Mouse (Mus musculus) thymus, postnatal 25 days (tissue): ENCODE measurements at regions not wholly inside any gene's neighbourhood (a gene's known extent, or its start where the extent isn't known, plus 50 kb on each side); places are given as distances from the start of the nearest gene placed in this dataset.

Experiments used
- DNase-seq: peaks from one replicate; pipeline ENCODE4 v3.0.0; 2022

- no peak for DNase-seq
These were observed 53.0 kb downstream of the Gadd45g start for GRCm38 (mm10) chr13:51899319-51900042.

- no peak for DNase-seq
These were observed 53.6 kb downstream of the Gadd45g start for GRCm38 (mm10) chr13:51900043-51900440.

DNA sequence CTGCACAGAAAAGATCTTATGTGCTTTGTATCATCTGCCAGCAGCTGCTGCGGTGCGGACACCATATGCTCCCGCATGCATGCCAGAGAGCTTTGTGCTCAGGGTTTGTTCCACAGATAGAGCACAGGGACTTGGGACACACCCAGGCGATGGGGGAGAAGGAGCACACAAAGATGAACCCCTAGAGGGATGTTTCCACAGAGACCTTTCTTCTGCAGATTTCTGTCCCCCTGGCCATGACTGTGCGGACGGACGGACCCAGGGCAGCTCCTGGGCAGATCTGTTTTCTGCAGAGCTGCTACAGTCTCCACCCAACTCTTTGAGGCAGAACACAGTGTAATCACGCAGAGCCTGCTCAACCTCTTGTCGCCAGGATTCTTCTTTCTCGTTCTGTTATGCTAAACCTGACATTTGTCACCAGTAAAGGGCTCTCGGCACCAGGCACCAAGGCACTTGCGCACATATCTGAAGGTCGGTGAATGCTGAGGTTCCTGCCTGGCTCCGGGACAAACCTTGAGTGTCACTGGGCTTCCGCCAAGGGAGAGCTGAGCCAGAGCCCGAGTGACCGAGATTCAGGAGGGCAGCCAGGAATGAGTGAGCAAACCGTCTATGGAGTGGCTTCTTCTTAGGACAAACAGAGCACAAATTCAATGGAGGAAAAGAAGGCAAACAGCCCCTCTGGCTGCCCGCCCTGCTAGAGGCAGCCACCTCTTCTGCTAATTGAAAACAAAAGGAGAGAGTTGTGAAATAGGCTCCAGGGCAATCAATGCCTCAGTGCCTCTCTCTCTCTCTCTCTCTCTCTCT is 56.2 kb downstream of the Gadd45g start:
- DNase-seq = no peak

DNA sequence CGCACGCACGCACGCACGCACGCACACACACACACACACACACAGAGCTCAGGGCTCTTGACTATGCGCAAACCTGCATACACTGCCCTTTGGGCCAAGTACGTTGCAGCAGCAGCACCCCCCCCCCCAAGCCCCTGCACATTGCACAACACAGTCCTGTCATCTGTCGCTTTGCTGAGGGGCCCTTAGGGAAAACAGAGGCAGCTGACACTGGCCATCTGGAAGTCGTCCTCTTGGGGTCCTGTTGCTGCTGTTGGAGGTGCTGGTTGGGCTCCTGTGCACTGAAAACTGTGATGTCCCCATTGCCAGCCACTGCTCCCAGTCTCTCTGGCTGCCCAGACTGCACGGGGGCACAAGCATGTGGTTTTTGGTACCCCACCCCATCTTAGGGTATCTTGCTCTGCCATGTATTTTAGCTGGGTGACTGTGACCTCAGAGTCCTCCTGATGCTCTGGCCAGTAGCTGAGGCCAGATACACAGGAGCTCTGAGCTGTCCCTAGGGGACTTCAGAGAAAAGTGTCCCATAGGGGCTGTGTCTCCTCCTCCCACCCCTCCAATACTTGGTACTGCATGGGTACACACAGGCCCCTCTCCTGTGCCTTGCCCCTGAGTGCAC is 57.0 kb downstream of the Gadd45g start:
- DNase-seq = no peak

GRCm38 (mm10) chr13:51905270-51905669 is 58.8 kb downstream of the Gadd45g start:
- DNase-seq = no peak

DNA sequence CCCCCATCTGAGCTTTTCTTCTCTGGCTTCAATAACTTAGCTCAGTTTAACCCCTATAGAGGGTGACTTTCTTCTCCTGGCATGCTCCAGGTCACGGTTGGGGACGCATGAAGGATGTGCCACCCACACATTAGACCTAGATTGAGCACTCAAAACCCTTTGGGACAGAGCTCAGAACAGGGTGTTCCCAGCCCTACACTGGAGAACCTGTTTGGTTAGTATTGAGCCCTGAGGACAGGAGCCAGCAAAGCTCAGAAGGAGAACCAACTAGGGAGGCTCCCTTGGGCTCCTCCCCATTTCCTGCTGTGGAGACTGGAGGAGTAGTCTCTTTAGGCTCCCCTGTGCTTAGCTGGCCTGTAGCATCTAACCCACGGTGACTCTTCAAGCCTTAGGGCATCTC is 59.6 kb downstream of the Gadd45g start:
- no peak for DNase-seq

GRCm38 (mm10) chr13:51908514-51908913 is 62.0 kb downstream of the Gadd45g start:
- DNase-seq = no peak

DNA sequence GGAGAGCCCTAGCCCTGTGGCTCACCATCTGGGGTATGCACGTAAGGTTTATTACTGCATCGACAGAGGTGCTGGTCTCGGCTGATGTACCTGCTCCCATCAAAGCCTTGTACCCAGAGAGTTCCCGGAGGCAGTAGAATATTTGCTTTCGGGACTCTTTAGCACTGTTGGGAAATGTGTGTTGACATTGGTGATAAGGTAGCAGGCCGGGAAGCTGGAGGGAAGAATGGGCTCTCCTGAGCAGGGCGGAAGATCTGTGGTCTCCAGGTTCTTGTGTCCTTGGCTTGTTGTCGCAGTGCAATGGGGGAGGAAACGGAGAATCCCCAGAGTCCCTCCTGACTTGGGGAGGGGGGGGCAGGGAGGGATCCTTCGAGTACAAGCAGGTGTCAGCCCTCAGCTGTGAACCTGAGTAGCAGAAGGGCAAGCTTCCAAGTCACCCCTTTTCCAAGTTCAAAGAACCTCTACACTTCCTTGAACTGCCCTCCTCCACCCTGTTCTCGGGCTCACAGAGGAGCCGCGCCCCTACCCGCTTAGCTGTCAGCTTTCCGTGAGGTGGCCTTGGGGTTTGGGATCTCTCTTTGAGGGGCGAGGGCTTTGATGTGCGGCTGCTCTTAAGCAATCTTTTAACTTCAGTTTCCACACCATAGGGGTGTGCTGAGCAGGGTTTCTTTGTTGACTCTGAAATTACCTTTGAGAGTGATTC is 65.0 kb downstream of the Gadd45g start:
- DNase-seq = peak; percentile 59

- DNase-seq = no peak
These were observed 66.0 kb downstream of the Gadd45g start for GRCm38 (mm10) chr13:51912477-51912876.

GRCm38 (mm10) chr13:51912994-51913393 is 66.5 kb downstream of the Gadd45g start:
- no peak for DNase-seq

DNA sequence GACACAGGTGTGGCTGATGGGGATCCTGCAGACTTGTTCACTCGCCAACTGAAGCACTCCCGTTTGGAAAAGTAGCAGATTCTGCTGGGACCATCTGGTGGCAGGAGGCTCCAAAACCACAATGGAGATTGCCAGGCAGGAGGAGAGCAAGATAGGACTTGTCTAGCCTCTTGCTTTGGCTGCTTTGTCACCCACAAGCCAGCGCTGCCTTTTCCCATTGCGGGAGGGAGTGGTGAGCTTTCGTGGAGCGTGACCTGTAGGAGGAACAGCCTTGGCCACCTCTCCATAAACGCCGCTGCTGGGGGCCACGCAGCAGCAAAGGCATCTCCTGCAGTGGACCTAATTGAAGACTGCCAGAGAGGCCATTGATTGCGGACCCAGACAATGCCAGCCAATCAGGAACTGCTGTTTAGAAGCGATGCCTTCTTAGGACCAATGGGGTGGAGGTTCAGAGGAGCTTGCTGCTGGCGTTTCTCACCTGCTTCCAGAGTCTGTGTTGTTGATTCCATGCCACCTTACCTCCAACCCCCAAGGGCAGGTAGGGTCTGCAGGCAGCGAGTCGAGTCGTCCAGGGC is 70.3 kb downstream of the Gadd45g start:
- DNase-seq = no peak

DNA sequence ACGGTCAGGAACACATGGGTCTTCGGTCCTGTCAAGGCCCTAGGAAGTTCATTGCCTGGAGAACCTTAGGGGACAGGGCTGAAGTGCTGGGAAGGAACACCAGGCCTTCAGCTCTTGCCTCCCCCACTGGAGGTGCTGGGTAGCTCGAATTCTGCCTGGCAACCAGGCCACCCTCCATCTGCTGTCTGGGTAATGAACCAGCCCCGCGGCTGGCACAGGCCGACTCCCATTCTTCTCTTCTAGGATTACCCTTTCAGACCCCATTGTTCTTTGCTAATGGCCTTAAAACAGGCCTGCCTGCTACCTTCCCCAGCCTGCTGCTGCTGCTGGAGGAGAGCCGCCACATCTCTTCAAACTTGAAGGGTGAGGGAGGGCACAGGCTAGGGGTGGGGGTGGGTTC is 71.2 kb downstream of the Gadd45g start:
- DNase-seq = no peak

GRCm38 (mm10) chr13:51918108-51918507 is 71.6 kb downstream of the Gadd45g start:
- no peak for DNase-seq

GRCm38 (mm10) chr13:51918781-51919170 is 72.3 kb downstream of the Gadd45g start:
- no peak for DNase-seq

DNA sequence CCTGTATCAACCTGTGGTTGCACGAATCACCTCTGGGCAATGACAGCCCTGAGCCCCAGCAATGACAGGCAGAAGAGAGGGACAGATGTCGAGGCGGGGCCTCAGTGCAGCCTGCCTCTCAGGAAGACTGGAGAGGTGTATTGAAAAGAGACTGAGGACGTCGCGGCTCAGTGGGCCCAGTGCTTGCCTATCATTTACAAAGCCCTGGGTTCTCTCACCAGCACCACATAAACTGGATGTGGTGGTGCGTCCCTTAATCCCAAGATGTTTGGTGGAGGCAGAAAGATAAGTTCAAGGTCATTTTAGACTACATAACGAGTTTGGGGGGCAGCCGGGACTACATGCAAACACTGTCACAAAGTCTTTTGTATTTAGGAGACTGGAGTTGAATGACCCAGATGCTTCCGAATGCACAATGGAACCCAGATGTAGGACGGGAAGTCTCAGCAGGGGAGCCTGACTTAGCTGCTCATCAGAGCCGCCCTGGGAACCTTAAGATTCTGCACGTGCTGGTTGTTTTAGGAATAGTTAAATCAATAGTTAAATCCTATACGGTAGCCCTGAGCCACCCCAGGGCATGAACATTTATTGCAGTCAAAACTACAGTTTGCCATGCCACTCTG is 72.8 kb downstream of the Gadd45g start:
- DNase-seq = no peak

DNA sequence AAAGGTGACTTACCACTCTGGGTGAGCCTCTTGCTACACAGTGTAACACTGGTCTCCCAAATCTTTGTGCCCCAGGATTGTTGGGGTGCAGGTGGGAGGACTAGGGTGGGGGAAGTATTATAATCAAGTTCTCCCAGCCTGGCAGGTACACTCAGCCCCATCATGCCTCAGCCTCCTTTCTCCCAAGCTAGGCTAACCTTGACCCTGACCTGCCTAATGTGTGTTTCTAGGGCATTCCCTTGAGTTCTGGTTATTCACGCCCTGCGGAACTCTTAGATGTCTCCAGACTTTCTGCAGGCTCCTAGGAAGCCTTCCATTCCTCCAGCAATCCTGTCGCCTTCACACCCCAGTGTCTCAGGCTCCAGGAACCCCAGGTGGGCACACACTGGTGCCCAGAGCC is 73.5 kb downstream of the Gadd45g start:
- DNase-seq = no peak

- no peak for DNase-seq
These were observed 74.3 kb downstream of the Gadd45g start for GRCm38 (mm10) chr13:51920511-51921351.

DNA sequence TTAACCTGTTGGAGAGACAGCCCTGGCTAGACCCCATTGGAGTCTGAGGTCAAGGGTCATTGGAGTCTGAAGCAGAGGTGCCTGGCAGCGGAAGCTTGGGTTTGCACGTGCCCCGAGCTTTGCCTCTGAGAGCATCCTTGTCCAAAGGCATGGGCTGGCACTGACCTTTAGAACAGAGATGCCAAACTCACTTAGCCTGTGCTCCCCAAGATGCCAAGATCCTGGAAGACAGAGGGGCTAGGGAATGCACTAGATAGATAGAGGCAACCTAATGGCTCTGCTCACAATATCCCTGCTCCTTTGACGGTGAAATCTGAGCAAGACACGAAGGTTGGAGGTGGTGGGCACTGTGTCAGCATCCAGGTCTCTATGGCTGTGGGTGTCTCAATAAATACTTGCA is 75.1 kb downstream of the Gadd45g start:
- DNase-seq = no peak

DNA sequence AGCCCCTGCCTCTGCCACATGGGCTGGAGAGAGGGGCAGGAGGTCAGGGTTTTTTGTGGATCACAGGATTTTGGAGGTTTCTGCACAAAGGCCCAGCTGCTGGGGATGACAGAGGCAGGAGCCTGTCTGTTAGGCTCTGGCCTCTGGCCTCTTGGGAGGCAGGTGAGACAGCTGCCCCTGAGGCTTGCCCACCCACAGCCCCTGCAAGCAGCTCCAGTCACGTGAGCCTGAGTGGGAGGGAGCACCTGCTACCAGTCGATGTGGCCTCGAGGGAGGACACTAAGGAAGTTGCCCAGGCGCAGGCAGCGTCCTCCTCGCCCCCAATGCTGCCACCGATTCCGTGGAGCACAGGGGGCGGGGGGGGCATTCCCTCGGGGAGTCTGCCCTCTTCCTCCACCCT is 80.3 kb downstream of the Gadd45g start:
- no peak for DNase-seq

- no peak for DNase-seq
These were observed 83.3 kb downstream of the Gadd45g start for GRCm38 (mm10) chr13:51929730-51930129.

GRCm38 (mm10) chr13:51930301-51930747 is 83.8 kb downstream of the Gadd45g start:
- DNase-seq = no peak
